Mouse (Mus musculus): ENCODE measurements around the gene Pcnp.

The Pcnp gene

DNA sequence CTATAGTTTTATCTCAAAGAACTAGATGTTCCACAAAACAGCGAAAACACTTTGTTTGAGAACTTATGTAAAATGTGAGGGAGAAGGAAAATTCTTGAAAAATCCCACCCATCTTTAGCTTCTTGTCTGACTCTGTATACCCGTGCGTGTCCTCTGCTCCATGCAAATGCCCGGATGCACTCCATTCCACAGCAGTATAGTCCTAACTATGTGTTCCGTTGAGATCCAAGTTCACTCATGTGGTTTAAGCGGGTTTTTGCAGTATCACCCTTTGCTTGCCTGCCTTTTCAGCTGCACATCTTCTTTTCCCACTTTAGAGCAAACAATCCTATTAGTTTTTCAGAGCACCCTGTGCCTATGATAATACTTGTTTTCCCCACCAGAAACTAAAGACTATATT is 7.0 kb upstream of the Pcnp start:
- no peak for DNase-seq (ENCODE audit: low spot score)

DNA sequence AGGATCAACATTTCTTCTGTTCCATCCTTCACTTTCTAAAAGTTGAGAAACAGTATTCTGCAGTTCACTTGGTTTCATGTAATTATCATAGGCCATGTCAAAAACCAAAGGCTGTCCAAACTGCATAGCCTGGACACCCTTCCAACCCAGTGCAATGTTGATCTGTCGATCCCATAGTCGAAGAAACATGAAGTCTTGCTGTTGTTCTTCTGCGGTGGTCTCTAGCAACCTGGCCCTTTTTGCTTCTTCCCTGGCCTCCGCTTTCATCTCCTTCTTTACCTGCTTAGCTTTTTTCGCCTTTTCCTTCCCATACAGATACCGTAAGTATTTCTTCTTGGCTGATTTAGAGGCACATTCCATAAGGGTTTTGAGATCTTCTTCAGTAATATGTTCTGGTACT is 5.0 kb upstream of the Pcnp start:
- no peak for DNase-seq (ENCODE audit: low spot score)

DNA sequence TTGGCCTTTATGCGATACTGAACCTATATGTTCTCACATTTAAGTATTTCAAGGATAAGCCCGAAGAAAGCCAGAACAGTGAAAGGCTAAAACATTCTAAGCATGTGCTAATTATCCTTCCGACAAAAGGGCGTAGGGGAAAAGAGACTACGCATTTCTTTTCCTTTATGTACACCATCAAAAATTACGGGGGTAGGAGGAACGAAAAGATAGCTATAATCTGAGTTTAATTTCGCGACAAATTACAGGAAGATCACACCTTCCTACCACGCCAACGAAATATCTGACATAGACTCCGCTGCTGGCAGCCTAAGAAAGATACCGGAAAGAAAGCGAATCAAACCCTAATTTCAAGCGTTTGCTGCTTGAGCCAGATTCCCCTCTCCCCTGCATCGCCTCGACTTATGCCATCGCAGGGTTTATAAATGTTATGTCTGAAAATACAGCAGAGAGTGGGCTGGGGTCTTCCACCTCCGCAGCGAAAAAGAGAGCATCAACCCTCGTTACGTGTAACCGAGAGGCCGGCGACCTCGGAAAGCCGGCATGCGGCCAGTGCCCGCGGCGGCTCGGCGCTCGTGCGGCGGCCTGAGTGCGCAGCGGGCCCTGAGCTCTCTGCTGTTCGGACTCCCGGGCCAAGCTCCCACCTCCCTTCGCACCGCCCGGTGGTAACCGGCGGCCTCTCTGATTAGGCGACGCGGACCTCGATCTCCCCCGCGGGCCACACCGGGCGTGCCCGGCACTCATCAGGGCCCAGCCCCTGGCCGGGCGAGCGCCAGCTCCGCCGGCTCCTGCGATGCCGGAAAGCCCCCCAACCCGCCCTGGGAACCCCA is 602 bp downstream of the Pcnp start:
- no peak for DNase-seq (ENCODE audit: low spot score)

DNA sequence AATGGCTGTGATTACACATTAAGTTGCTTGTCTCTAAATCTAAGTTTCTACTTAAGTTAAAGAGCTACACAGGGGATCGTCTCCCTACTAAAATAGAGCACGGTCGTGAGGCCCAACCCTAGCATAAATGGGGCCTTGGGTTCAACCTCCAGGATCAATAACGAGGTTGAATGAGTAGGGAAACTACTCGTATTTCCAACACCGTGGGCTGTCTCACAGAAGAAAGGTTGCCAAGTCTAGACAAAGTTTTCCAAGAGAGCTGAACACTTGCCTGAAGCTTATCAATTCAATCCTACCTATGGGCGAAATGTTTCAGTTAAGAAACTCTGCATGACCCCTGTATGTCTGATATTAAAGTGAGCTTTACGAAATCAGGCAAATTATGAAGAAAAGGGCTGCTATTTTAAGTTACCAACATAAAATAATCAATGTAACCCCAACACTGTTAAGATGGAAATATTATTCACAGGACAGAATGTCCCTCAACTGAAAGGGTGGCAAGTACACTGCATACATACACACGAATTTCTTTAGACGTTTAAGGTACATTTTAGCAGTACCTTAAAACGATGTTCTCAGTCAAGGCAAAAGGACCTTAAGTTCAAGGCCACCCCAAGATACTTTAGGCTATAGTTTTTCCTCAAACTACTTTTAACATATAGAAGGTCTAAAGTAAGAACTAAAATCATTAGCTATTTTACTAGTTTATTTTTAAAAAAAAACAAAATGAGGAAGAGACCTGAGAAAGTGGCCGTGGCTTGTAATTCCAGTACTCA is 1.5 kb downstream of the Pcnp start:
- no peak for DNase-seq (ENCODE audit: low spot score)

DNA sequence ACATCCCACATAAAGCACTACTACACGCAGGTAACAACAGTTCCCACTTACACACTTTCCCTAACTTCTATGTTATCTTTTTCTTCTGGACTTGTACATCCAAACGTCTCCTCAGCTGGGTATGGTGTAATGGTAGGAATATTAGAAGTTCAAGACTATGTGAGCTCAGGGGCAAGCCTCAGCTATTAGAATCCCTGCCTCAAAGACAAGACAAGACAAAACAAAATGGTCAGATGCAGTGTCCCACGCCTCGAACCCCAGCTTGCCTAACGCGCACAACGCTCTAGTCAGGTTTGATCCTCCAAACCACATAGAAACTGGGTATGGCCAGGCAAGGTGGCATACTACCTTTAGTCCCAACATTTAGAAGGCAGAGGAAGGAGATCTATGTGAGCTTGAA is 9.9 kb downstream of the Pcnp start:
- DNase-seq (ENCODE audit: low spot score), result no peak

DNA sequence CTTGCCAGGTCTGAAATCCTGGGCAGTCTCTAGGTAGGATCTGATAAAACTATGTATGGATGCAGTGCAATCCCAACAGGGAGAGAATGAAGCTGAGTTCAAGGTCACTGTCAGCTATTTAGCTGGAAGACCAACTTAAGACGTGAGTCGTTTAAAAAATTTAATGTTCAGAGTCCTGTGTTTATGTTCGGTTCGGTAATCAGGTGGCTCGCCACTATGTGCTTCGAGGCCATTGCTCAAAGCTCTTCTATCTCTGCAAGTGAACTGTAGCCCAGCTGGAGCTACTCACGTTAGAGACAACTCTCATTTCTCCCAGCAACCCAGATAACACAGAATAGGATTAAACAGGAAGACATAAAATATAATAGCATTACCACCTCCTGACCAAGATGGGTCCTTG is 15.5 kb downstream of the Pcnp start:
- no peak for DNase-seq (ENCODE audit: low spot score)

DNA sequence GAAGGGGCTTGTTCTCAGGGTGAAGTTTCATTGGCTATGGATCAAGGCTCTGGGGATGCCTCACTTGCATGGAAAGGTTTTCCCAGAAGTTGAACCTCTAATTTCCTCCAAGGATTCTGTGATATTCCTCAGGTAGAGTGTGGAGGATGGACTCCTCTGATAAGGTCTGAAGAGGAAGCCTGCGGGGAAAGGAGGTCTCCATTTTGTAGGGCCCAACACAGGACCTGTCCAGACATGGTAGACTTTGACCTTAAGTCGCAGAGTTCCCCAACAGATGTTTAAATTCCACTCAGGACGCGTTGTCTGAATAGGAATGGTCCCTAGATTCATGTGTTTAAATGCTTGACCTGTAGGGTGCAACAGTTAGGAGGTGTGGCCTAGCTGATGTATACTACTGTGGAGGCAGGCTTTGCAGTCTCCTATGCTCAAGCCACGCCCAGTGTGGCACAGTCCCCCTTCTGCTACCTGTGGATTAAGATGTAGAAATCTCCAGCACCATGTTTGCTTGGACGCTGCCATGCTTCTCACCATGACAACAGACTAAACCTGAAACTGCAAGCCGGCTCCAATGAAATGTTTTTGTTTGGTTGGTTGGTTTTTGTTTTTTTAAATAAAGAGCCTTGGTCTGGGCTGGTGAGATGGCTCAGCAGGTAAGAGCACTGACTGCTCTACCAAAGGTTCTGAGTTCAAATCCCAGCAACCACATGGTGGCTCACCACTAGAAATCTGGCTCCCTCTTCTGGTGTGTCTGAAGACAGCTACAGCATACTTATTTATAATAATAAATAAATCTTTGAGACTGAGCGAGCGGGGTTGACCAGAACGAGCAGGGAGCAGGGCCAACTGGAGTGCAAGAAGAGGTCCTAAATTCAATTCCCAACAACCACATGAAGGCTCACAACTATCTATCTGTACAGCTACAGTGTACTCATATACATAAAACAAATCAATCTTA is 16.5 kb downstream of the Pcnp start:
- DNase-seq (ENCODE audit: low spot score), result no peak

DNA sequence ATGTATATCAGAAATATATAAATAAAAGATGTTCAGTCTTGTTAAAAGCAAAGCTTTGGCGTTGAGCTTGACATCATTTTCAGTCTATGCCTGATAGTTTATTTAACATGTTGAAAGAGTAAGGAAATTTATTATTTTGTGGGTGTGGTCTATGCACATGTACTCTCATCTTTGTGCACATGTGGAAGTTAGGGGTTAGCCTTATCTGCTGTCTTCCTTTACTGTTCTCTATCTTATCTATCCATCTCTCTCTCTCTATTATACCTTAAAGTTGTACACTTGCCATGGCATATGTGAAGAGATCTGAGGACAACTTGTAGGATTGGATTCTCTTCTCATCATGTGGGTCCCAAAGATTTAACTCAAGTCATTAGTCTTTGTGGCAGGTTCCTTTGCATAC is 20.7 kb downstream of the Pcnp start:
- no peak for DNase-seq (ENCODE audit: low spot score)

DNA sequence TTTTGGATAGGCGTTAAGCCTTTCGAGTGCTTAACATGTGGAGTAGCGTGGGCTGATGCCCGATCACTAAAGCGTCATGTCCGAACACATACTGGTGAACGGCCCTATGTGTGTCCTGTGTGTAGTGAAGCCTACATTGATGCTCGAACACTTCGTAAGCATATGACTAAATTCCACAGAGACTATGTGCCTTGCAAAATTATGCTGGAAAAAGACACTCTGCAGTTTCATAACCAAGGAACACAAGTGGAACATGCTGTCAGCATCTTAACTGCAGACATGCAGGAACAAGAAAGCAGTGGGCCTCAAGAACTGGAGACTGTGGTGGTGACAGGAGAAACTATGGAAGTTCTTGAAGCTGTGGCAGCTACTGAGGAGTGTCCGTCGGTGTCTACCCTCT is 22.7 kb downstream of the Pcnp start:
- DNase-seq (ENCODE audit: low spot score), result no peak

DNA sequence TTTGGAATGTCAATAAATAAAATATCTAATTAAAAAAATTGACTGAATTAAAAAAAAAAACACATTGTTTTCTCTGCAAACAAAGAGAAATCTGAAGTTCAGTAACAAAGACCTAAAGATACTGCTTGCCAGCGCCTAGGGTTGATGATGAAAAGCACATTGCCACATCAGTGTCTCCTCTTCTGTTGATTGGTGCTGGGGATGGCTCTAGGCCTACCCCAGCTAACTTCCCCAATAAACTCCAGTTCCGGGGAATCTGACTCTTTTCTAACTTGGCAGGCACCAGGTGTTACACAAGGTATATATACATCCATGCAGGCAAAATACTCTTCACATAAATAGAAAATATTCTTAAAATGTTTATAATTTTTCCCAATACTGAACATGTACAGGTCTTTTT is 35.3 kb downstream of the Pcnp start:
- DNase-seq (ENCODE audit: low spot score), result no peak

DNA sequence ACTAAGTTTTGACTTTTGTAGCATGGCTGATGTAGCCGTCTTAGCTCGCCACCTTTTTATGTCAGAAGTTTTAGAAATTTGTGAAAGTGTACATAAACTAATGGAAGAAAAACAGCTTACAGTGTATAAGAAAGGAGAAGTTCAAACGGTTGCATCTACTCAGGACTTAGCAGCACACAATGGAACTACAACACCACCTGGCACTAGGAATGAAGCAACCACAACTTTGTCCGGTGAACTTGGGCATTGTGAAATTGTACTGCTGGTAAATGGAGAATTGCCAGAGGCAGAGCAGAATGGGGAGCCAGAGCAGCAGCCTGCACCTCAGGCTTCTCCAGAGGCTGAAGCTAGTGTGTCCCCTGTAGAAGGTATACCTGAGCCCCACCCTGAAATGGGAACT is 39.2 kb downstream of the Pcnp start:
- no peak for DNase-seq (ENCODE audit: low spot score)

DNA sequence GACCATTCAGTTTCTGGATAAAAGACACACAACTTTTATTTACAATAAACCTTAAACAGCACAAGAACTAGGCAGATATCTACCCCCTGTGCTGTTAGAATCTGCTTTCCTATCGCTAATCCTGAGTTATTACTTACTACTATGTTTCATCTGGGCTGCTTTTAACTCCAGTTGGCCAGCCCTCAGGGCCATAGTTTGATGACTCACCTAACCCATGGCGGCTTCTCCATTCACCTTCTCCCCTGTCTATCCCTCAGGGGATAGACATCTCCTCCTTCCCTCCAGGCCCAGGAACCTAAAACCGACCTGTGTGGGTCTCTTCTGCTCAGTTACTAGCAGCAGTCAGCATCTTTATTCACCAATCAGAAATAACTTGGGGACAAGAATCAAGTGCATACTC is 43.5 kb downstream of the Pcnp start:
- DNase-seq (ENCODE audit: low spot score), result no peak

DNA sequence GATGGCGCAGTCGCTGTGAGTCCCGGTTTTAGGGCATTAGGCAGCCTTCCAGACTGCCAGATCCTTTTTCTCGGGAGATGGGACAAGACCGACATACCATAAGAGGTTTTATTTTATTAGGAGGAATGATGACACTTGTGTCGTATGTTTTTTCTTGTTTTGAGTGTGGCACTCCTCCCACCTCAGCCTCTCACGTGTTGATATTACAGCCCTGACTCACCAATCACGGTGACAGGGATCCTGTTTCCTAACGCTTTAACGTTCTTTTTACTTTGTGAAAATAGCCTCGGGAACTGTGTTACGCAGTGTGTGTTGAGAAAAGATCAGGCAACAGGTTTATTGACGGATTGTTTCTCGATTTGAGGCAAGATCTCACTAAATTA is 54.6 kb downstream of the Pcnp start:
- peak; percentile 32 for DNase-seq (ENCODE audit: low spot score)

DNA sequence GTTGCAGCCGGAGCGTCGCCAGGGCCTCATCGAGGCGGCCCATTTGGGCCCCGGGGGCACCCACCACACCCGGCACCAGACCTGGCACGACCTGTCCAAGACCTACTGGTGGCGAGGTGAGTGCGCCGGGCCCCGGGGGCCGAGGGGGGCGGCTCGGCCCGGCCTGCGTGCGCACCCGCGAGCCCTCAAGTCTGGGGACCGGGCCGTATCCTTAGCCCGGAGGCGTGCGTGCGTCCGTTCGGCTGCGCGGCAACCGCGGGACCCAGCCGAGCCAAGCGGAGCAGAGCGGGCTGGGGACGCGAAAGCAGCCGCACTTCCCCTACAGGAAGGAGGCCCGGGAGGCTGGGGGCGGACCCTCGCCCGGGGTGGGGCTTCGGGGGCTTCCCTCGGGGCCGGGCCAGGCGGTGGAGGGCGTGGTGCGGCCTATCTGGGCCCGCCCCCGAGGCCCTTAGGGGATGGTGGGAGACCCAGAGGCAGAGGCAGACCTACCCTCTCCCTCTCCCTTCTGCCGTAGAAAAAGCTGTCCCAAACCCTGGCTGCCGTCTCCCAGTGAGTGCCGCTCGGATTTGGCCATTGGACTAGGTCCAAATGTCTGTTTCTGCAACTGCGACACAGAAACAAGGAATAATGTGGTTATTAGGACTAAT is 55.2 kb downstream of the Pcnp start:
- DNase-seq (ENCODE audit: low spot score), result peak; percentile 79

DNA sequence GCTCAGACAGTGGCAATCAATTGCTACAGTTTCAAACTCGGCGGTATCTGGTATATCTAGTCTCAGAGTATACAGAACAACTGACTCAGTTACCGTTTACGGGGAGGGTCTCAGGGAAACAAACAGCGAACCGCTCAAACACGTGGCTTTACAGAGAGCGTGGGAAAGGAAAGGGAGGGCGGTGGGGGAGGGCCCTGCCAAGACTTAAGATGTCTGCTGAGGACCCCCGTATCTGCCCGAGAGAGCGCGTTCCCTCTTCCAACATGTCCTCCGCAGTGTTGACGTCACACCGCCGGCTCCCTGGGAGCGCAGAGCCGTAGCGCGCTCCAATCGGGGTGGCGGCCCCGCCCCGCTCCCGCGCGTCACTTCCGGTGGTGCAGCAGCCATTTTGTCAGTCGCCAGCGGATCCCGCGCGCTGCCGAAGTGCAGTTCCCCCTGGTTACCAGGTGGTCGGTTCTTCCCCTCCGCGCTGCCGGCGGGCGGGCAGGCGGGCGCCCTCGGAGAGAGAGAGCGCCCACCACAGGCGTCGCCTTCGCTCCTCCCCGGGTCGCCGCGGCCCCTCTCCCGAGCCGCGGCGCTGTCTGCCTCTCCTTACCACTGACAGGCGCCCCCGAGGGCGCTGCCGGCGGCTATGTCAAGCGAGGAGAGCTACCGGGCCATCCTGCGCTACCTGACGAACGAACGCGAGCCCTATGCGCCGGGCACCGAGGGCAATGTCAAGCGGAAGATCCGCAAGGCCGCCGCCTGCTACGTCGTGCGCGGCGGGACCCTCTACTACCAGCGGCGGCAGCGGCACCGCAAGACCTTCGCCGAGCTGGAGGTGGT is 55.9 kb downstream of the Pcnp start, which contains the start of gene Zbtb11:
Gene Zbtb11 (plus strand): TSS at position 453 of the 825 bp plus-strand sequence.
- peak; percentile 99 for DNase-seq (ENCODE audit: low spot score)

DNA sequence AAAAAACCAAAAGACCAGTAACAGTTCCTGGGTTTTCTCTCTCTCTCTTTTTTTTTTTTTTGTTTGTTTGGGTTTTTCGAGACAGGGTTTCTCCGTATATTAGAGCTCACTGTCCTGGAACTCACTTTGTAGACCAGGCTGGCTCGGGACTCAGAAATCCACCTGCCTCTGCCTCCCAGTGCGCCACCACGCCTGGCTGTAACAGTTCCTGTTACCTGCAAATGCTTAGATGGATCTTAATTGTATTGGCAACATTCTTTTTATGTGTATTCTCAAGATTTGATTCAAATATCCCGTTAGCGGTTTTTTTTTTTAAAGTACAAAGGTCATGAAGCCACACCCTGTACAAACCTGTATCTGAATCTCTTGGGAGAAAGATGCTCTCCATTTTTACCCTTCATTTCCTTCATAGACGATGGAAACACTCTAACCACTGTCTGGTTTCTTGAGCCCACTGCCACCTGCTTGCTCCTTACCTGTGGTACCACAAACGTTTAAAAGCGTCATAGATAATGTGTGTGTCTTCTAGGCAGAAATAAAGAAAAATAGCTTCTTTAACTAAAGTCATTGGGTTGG is 56.8 kb downstream of the Pcnp start:
- DNase-seq (ENCODE audit: low spot score), result no peak

DNA sequence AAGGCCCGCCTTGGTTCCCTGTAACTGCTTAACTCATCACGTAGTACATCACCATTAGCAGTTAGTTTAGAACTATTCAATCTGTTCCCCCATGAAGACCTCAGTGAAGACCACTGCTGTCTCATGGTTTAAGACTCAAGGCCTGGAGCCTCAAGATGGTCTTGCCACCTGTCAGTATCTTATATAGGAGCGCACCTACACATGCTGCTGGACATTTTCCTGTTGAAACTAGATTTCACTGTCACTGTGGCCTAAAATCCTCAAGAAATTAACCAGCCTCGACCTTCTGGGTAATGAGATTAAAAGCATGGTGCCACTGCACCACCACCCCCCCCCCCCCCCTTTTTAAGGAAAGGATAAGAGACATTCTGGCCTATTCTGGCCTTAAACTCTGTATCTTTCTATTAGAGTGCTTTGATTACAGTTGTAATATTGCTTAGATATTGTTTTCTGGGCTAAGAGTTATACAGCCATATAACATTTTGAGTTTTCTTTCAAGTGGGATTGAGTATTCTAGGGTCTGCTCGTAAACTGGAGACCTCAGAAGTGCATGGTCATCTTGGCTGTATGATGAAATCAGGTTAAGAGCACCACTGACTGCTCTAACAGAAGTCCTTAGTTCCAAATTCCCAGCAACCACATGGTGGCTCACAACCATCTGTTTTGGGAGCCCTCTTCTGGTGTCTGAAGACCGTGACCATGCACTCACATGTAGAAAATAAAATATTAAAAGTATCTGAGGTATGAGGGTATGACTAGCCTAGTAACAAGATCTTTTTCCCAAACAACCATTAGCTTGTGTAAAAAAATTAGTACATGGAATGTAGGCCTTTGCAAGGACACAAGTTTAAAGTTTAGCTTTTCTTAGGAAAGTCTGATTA is 57.6 kb downstream of the Pcnp start:
- no peak for DNase-seq (ENCODE audit: low spot score)

DNA sequence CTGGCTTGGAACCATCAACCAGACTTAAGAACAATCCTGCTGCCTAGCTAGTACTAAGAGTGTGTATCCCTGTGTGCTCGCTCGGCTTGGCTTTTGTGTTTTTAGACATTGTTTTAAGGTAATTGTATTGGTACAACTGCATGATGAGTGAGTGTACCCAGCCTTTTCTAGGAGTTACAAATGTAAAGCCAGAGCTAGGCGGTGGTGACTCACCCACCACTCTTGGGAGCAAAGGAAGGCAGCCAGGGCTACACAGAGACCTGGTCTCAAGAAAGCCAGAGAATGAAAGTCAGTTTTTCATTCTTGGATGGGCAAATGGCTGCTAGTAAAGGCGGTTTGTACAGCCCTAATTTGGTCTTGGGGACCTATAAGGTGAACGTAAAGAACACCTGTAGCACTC is 59.1 kb downstream of the Pcnp start:
- DNase-seq (ENCODE audit: low spot score), result no peak

DNA sequence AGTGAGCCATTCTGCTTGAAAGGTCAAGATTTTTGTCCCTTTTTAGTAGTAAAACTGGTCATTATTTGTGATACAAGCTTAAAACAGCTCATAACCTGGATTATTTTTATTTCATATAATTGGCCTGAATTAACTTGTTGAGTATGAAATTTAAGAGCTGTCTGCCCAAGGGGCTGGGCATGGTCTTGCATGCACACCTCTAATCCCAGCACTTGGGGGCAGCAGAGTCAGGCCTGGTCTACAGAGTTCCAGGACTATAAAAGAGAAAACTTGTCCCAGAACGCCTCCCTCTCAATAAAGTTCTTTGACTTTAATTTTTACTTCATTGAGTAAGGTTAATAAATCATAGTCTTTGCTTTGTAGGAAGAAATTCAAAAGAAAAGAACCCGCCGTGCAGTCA is 60.4 kb downstream of the Pcnp start:
- no peak for DNase-seq (ENCODE audit: low spot score)

DNA sequence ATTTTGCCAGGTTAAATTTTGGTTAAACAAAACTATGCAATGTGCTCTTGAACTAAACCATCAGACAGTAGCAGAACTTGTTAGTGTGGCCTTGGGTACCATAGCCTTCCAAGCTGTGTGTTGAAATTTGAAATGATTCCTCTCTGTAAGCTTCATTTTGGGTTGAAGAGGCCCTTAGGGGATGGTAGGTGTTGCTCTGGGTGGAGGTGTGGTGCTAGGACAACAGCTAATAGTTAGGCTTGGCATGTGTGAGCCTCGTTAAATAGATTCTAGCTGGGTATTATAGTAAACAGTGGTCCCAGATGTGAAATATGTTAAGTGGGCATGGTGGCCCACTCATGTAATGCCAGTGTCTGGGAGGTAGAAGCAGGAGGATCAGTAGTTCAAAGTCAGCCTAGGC is 62.3 kb downstream of the Pcnp start:
- DNase-seq (ENCODE audit: low spot score), result no peak
